Mouse (Mus musculus) forebrain, embryonic 13.5 days (tissue): Measurements from ENCODE around the gene Ero1lb. TPM values are rescaled to one million over a fixed set of nuclear protein-coding genes. Genes with fewer than 3 reads are reported as not detected.
"Not testable (repeated sequence)": the region's sequence is repeated elsewhere in the genome, so short reads cannot be mapped to it uniquely, and the experiment has no call there.

Experiments used
- ATAC-seq: fragments of 200-750 bp; cut with Nextera tagmentation; 2 replicates; pipeline ENCODE4 v1.8.0; 2017
- H3K27ac ChIP-seq: fragments of 300-500 bp; sonication (generic); 2 replicates; pipeline ENCODE4 v1.5.1; 2015; ENCODE audit warnings: inconsistent platforms, mild to moderate bottlenecking, moderate library complexity
- H3K27me3 ChIP-seq: fragments of 300-500 bp; sonication (generic); 2 replicates; pipeline ENCODE4 v1.6.1; 2015; ENCODE audit warnings: mild to moderate bottlenecking, inconsistent platforms
- H3K36me3 ChIP-seq: fragments of 300-500 bp; sonication (generic); 2 replicates; pipeline ENCODE4 v1.6.1; 2015; ENCODE audit warnings: mild to moderate bottlenecking, inconsistent platforms; ENCODE audit not compliant: poor library complexity, severe bottlenecking
- H3K4me1 ChIP-seq: fragments of 300-500 bp; sonication (generic); 2 replicates; pipeline ENCODE4 v1.6.1; 2015; ENCODE audit warnings: inconsistent platforms
- H3K4me2 ChIP-seq: fragments of 300-500 bp; sonication (generic); 2 replicates; pipeline ENCODE4 v1.6.1; 2015; ENCODE audit warnings: inconsistent platforms, mild to moderate bottlenecking, moderate library complexity
- H3K4me3 ChIP-seq: fragments of 300-500 bp; sonication (generic); 2 replicates; pipeline ENCODE4 v1.5.1; 2015; ENCODE audit warnings: mild to moderate bottlenecking, inconsistent platforms
- H3K9ac ChIP-seq: fragments of 300-500 bp; sonication (generic); 2 replicates; pipeline ENCODE4 v1.6.1; 2015; ENCODE audit warnings: mild to moderate bottlenecking, inconsistent platforms
- H3K9me3 ChIP-seq: fragments of 300-500 bp; sonication (generic); replicated peaks from 2 replicates; pipeline ENCODE4 v1.6.1; 2016; ENCODE audit warnings: inconsistent platforms
- WGBS: fragments of 180-500 bp; shearing (Covaris S2); methylation state at CpG from one replicate; pipeline ENCODE4 v1.1.7; 2015; 5-methylcytosine and 5-hydroxymethylcytosine counted together
- polyA plus RNA-seq: library from polyadenylated mRNA; unstranded; fragments of >200 nt; fragmentation: Nextera tagmentation; extraction: Ambion mirVana; gene quantifications from 2 replicates; pipeline ENCODE4 v1.2.1, GENCODE M21; 2015

Gene Ero1lb
- polyA plus RNA-seq, 1 experiment from 2014 or later = 11.8 TPM

- Histone ChIP-seq H3K4me3 (no peak overlapping the region), H3K27me3 (no peaks in the 10 kb centered on the region)
- ATAC-seq = no peak
Measured at GRCm38 (mm10) chr13:12589003-12589402, 23.3 kb downstream of the Ero1lb start.

GRCm38 (mm10) chr13:12597075-12597474 is 31.4 kb downstream of the Ero1lb start:
- H3K4me1 ChIP-seq, H3K27ac ChIP-seq, H3K9me3 ChIP-seq, ATAC-seq, H3K4me2 ChIP-seq, H3K27me3 ChIP-seq, H3K36me3 ChIP-seq, H3K9ac ChIP-seq, H3K4me3 ChIP-seq: not testable (repeated sequence)
- 67% methylated on average over 4 of the region's 4 CpGs for WGBS

More at GRCm38 (mm10) chr13:12589003-12589402, 23.3 kb downstream of the Ero1lb start:
- Histone ChIP-seq H3K36me3 (no peaks in the 10 kb centered on the region), H3K27ac (no peak overlapping the region), H3K9me3 (no peaks in the 10 kb centered on the region), H3K4me2 (no peak overlapping the region), H3K4me1 (no peaks in the 10 kb centered on the region), H3K9ac (no peak overlapping the region)
- WGBS = 4% methylated on average over 3 of the region's 3 CpGs

DNA sequence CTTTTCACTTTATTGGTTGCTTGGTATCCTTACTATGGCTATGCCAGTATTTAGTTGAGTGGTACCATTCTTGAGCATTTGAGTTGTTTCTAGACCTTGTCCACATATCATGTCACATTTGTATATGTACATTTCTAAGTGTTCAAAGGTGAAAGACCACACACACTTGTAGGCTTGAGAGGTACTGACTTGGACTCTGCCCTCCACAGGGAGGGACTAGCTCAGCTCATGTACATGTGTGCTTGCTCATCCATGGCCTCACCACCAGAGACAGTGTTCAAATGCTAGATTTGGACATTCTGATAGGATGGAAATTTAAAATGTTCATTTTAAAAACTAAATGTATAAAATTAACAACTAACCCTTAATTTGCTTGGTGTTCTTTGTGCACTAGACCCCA is 44.5 kb downstream of the Ero1lb start:
- H3K4me3 ChIP-seq, H3K27ac ChIP-seq, H3K9ac ChIP-seq, H3K9me3 ChIP-seq, H3K4me2 ChIP-seq, ATAC-seq, H3K4me1 ChIP-seq, H3K27me3 ChIP-seq: not testable (repeated sequence)
- peaks cover 37% of the 10 kb centered on the region for H3K36me3 ChIP-seq

DNA sequence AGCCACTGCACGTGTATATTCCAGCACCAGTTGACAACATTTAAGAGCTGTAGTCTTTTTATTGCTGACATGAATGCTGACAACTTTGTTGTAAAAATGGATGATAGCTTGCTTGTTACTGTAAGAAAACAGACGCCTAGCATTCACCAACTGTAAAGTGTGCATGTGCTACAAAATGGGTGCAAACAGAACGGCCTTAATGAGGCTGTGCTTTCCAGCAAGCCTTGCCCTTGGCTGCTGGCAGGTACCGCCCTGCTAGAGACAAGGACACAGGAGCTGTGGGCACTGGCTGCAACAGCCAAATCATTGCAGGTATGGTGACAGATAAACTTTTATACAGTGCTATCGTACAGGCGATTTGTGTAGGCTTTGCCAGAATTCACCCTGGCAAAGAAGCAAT is 48.4 kb downstream of the Ero1lb start:
- not testable (repeated sequence) for H3K27ac ChIP-seq, H3K9ac ChIP-seq, H3K27me3 ChIP-seq, H3K4me1 ChIP-seq, H3K4me2 ChIP-seq, H3K4me3 ChIP-seq, ATAC-seq, H3K9me3 ChIP-seq
- 89% methylated on average over 6 of the region's 6 CpGs for WGBS
- peaks cover 52% of the 10 kb centered on the region for H3K36me3 ChIP-seq

- ATAC-seq, H3K27me3 ChIP-seq, H3K9me3 ChIP-seq, H3K4me2 ChIP-seq, H3K27ac ChIP-seq, H3K4me1 ChIP-seq, H3K4me3 ChIP-seq, H3K9ac ChIP-seq: not testable (repeated sequence)
- WGBS = 90% methylated on average over 7 of the region's 7 CpGs
- peaks cover 57% of the 10 kb centered on the region for H3K36me3 ChIP-seq
Measured at GRCm38 (mm10) chr13:12614591-12614990, 48.9 kb downstream of the Ero1lb start.

GRCm38 (mm10) chr13:12615014-12615413 is 49.3 kb downstream of the Ero1lb start:
- not testable (repeated sequence) for H3K4me3 ChIP-seq, H3K27ac ChIP-seq, ATAC-seq, H3K27me3 ChIP-seq, H3K9ac ChIP-seq, H3K4me1 ChIP-seq, H3K4me2 ChIP-seq, H3K9me3 ChIP-seq
- H3K36me3 ChIP-seq = peaks cover 62% of the 10 kb centered on the region
- WGBS = 92% methylated on average over 10 of the region's 10 CpGs

- H3K27me3 ChIP-seq, ATAC-seq, H3K9ac ChIP-seq, H3K4me1 ChIP-seq, H3K9me3 ChIP-seq, H3K4me2 ChIP-seq, H3K27ac ChIP-seq, H3K4me3 ChIP-seq: not testable (repeated sequence)
- 95% methylated on average over 3 of the region's 3 CpGs for WGBS
- peaks cover 72% of the 10 kb centered on the region for H3K36me3 ChIP-seq
Measured at GRCm38 (mm10) chr13:12616489-12616888, 50.8 kb downstream of the Ero1lb start.

DNA sequence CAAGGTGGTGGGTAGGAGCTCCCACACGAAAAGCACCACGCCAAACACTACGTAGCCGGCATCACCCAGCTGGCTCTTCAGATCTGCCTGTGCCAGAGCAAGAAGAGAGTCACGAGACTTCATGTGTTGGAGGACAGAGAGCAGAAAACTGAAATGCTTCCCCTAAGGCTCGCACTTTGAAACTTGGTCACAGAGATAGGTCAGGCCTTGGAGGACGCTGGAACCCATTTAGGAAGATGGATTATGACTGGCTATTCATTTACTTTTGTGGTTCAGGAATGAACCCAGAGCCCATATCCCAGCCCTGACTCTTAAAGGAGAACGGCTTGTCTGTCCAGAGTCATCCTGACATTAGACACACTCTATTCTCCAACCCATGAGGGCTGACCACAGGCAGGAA is 54.1 kb downstream of the Ero1lb start:
- H3K27me3 ChIP-seq, H3K27ac ChIP-seq, H3K9ac ChIP-seq, ATAC-seq, H3K9me3 ChIP-seq, H3K4me2 ChIP-seq, H3K4me1 ChIP-seq, H3K4me3 ChIP-seq: not testable (repeated sequence)
- WGBS = 97% methylated on average over 8 of the region's 8 CpGs
- H3K36me3 ChIP-seq = peaks cover 61% of the 10 kb centered on the region

GRCm38 (mm10) chr13:12626061-12626460 is 60.4 kb downstream of the Ero1lb start:
- H3K4me2 ChIP-seq, H3K9ac ChIP-seq, H3K4me3 ChIP-seq, ATAC-seq, H3K27ac ChIP-seq, H3K4me1 ChIP-seq, H3K9me3 ChIP-seq, H3K27me3 ChIP-seq: not testable (repeated sequence)
- H3K36me3 ChIP-seq = peaks cover 37% of the 10 kb centered on the region
- WGBS = 87% methylated on average over 3 of the region's 3 CpGs

GRCm38 (mm10) chr13:12627746-12628145 is 62.1 kb downstream of the Ero1lb start:
- not testable (repeated sequence) for H3K27ac ChIP-seq, H3K4me3 ChIP-seq, H3K9me3 ChIP-seq, ATAC-seq, H3K27me3 ChIP-seq, H3K4me2 ChIP-seq, H3K4me1 ChIP-seq, H3K9ac ChIP-seq
- peaks cover 26% of the 10 kb centered on the region for H3K36me3 ChIP-seq
- 94% methylated on average over 8 of the region's 8 CpGs for WGBS

- ATAC-seq, H3K27me3 ChIP-seq, H3K27ac ChIP-seq, H3K4me2 ChIP-seq, H3K9me3 ChIP-seq, H3K4me3 ChIP-seq, H3K4me1 ChIP-seq, H3K9ac ChIP-seq: not testable (repeated sequence)
- WGBS = 89% methylated on average over 5 of the region's 5 CpGs
- peaks cover 22% of the 10 kb centered on the region for H3K36me3 ChIP-seq
Measured at GRCm38 (mm10) chr13:12628181-12628580, 62.5 kb downstream of the Ero1lb start.

DNA sequence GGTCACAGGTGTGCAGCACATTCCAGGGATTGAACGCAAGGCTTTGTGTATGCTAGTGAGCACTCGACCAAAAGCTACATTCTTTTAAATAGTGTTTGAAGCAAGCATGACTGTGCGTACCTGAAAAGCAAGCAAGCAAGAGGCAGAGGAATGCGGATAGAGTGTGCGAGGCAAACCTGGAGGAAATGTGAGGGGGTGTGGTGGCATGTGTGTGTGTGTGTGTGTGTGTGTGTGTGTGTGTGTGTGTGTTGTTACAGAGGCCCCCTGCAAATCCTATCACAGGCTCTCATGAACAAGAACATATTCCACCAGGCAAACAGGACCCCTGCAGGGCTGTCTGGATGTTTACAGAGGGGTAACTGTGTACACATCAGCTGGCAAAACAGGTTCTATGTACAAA is 64.6 kb downstream of the Ero1lb start:
- 94% methylated on average over 5 of the region's 5 CpGs for WGBS
- ATAC-seq, H3K4me2 ChIP-seq, H3K27me3 ChIP-seq, H3K9ac ChIP-seq, H3K27ac ChIP-seq, H3K4me1 ChIP-seq, H3K4me3 ChIP-seq, H3K9me3 ChIP-seq: not testable (repeated sequence)
- peaks cover 17% of the 10 kb centered on the region for H3K36me3 ChIP-seq

DNA sequence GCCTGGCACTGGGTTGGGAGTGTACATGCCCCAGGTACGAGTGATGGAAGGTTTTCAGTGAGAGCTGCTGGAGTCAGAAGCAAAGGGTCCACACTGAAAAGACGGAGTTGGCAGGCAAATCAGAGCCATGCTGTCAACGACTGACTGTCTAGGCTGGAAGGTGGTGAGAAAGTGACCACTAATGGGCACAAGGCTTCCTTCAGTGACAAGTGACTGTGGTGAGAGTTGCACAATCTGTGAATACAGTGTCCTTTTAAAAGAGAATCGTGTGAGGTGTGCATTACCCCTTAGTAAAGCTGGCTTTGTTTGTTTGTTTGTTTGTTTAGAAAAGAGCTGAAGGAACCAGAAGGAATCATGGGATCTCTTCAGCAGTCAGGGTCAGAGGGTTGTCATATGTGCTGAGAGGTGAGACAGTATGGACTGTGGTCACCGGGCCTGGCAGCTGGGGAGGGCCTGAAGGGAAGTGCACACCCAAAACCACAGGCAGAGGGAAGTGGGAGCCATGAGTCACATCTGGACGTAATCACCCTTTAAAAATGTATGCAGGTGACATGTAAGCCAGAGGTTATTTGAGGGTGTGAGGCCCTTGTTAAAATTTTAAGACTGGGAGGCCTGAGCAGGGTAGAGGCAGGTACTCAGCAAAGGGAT is 69.4 kb downstream of the Ero1lb start:
- ATAC-seq, H3K9me3 ChIP-seq, H3K27ac ChIP-seq, H3K4me3 ChIP-seq, H3K27me3 ChIP-seq, H3K36me3 ChIP-seq, H3K4me1 ChIP-seq, H3K4me2 ChIP-seq, H3K9ac ChIP-seq: not testable (repeated sequence)
- WGBS = 92% methylated on average over 1 of the region's 6 CpGs
